Mouse (Mus musculus) lung, adult 10 weeks (tissue): ENCODE data around the gene Wdr61. TPM values are rescaled to one million over a fixed set of nuclear protein-coding genes. Genes with fewer than 3 reads are reported as not detected.

Source experiments
- polyA plus RNA-seq: library from polyadenylated mRNA; stranded (reverse); fragments of 350-450 nt; fragmentation: Illumina TruSeq; extraction: RNeasy Lipid Tissue Mini Kit (QIAGEN cat#74804); gene quantifications from one replicate; pipeline ENCODE4 v1.2.3, GENCODE M21; 2014; ENCODE audit warnings: low read depth, low replicate concordance; ENCODE audit not compliant: insufficient read depth

Gene Wdr61
- 61.6 TPM for polyA plus RNA-seq

GRCm38 (mm10) chr9:54733921-54734638 lies at the start of gene Wdr61:
Gene Wdr61, minus strand, starts transcription at chr9:54734519.

GRCm38 (mm10) chr9:54764561-54765217 lies 30.4 kb upstream of the Wdr61 start, which contains the start of gene Crabp1:
Gene Crabp1, plus strand, starts transcription at chr9:54764748.

GRCm38 (mm10) chr9:54698318-54699086 lies 35.8 kb downstream of the Wdr61 start, which contains the start of gene Dnaja4:
Gene Dnaja4, plus strand, starts transcription at chr9:54698873.

Other genes with a start within 250 kb of the Wdr61 start
- gene Dmxl2, start 232.9 kb downstream of the Wdr61 start, polyA plus RNA-seq: 5.3 TPM
- not detected for gene Sh2d7, start 195.5 kb downstream of the Wdr61 start, polyA plus RNA-seq
- 18.9 TPM for gene Cib2, start 174.3 kb downstream of the Wdr61 start, polyA plus RNA-seq
- 57.4 TPM for gene Idh3a, start 148.2 kb downstream of the Wdr61 start, polyA plus RNA-seq
- 0.48 TPM for gene Acsbg1, start 72.6 kb downstream of the Wdr61 start, polyA plus RNA-seq
- 28.4 TPM for gene Dnaja4, start 35.6 kb downstream of the Wdr61 start, polyA plus RNA-seq
- 3.1 TPM for gene Crabp1, start 30.2 kb upstream of the Wdr61 start, polyA plus RNA-seq
- 13.6 TPM for gene Ireb2, start 129.3 kb upstream of the Wdr61 start, polyA plus RNA-seq
- gene Hykk, start 182.8 kb upstream of the Wdr61 start, polyA plus RNA-seq: 1.9 TPM
- gene Psma4, start 216.3 kb upstream of the Wdr61 start, polyA plus RNA-seq: 125 TPM
- gene AY074887, start 216.5 kb upstream of the Wdr61 start, polyA plus RNA-seq: not detected
- not detected for gene Chrna5, start 246.4 kb upstream of the Wdr61 start, polyA plus RNA-seq